Mouse (Mus musculus): ENCODE measurements around the gene Emc3. TPM values are rescaled to one million over a fixed set of nuclear protein-coding genes. Genes with fewer than 3 reads are reported as not detected.

Emc3 gene
- 33.1 and 42.4 TPM in 2 replicates for polyA plus RNA-seq (2012; rRNA removed)

GRCm38 (mm10) chr6:113530932-113531839, at the start of gene Emc3, which contains the start of gene Fancd2:
Gene Emc3 (minus strand): TSS chr6:113531652.
Gene Fancd2 (plus strand): TSS chr6:113531682.

GRCm38 (mm10) chr6:113501388-113502084, 29.9 kb downstream of the Emc3 start, which contains the start of gene Prrt3:
Gene Prrt3 (minus strand): TSS chr6:113501931.

GRCm38 (mm10) chr6:113483100-113483615, 48.3 kb downstream of the Emc3 start, which contains the start of gene Creld1:
Gene Creld1 (plus strand): TSS chr6:113483297.

GRCm38 (mm10) chr6:113471297-113471936, 60.0 kb downstream of the Emc3 start, which contains the start of gene Il17rc:
Gene Il17rc (plus strand): TSS chr6:113471427.

Other genes starting within 250 kb of the Emc3 start
- 2.9 and 4.4 TPM in 2 replicates for gene Cpne9, start 249.3 kb downstream of the Emc3 start, polyA plus RNA-seq (2012; rRNA removed)
- 24.3 and 26.5 TPM in 2 replicates for gene Brpf1, start 224.5 kb downstream of the Emc3 start, polyA plus RNA-seq (2012; rRNA removed)
- 25.4 and 30.0 TPM in 2 replicates for gene Ogg1, start 204.7 kb downstream of the Emc3 start, polyA plus RNA-seq (2012; rRNA removed)
- gene Camk1, start 187.7 kb downstream of the Emc3 start, polyA plus RNA-seq (2012; rRNA removed) = 77.2 and 87.7 TPM in 2 replicates
- gene Tada3, start 153.8 kb downstream of the Emc3 start, polyA plus RNA-seq (2012; rRNA removed) = 41.7 and 44.7 TPM in 2 replicates
- gene Arpc4, start 153.5 kb downstream of the Emc3 start, polyA plus RNA-seq (2012; rRNA removed) = 64.4 and 70.8 TPM in 2 replicates
- 26.9 and 30.3 TPM in 2 replicates for gene Ttll3, start 142.4 kb downstream of the Emc3 start, polyA plus RNA-seq (2012; rRNA removed)
- 53.1 and 70.5 TPM in 2 replicates for gene Rpusd3, start 112.3 kb downstream of the Emc3 start, polyA plus RNA-seq (2012; rRNA removed)
- gene Cidec, start 95.9 kb downstream of the Emc3 start, polyA plus RNA-seq (2012; rRNA removed) = 176 and 184 TPM in 2 replicates
- 92.3 and 96.5 TPM in 2 replicates for gene Jagn1, start 89.1 kb downstream of the Emc3 start, polyA plus RNA-seq (2012; rRNA removed)
- gene Il17re, start 73.2 kb downstream of the Emc3 start, polyA plus RNA-seq (2012; rRNA removed) = 50.7 and 65.4 TPM in 2 replicates
- gene Il17rc, start 60.2 kb downstream of the Emc3 start, polyA plus RNA-seq (2012; rRNA removed) = 94.6 and 103 TPM in 2 replicates
- gene Creld1, start 48.4 kb downstream of the Emc3 start, polyA plus RNA-seq (2012; rRNA removed) = 16.6 and 17.3 TPM in 2 replicates
- gene Prrt3, start 29.7 kb downstream of the Emc3 start, polyA plus RNA-seq (2012; rRNA removed) = 0.09 and 0.10 TPM in 2 replicates
- 2.3 and 5.9 TPM in 2 replicates for gene Fancd2, start within 50 bp of the Emc3 start, polyA plus RNA-seq (2012; rRNA removed)
- gene Fancd2os, start 69.1 kb upstream of the Emc3 start, polyA plus RNA-seq (2012; rRNA removed) = not detected in 2 replicates
- gene Brk1, start 73.1 kb upstream of the Emc3 start, polyA plus RNA-seq (2012; rRNA removed) = 90.4 and 111 TPM in 2 replicates
- gene Vhl, start 92.3 kb upstream of the Emc3 start, polyA plus RNA-seq (2012; rRNA removed) = 21.1 and 30.3 TPM in 2 replicates
- 38.1 and 41.1 TPM in 2 replicates for gene Irak2, start 106.8 kb upstream of the Emc3 start, polyA plus RNA-seq (2012; rRNA removed)
- 22.0 and 26.6 TPM in 2 replicates for gene Tatdn2, start 165.4 kb upstream of the Emc3 start, polyA plus RNA-seq (2012; rRNA removed)
- gene Ghrl, start 188.2 kb upstream of the Emc3 start, polyA plus RNA-seq (2012; rRNA removed) = 0.43 TPM in 1 of 2 replicates, not detected in the other
- 182 and 221 TPM in 2 replicates for gene Sec13, start 209.1 kb upstream of the Emc3 start, polyA plus RNA-seq (2012; rRNA removed)